Mouse (Mus musculus) G1E (cell line): ENCODE data around the gene Nudt8. TPM values are rescaled to one million over a fixed set of nuclear protein-coding genes. Genes with fewer than 3 reads are reported as not detected.
"Not testable (repeated sequence)": the region's sequence is repeated elsewhere in the genome, so short reads cannot be mapped to it uniquely, and the experiment has no call there.

Experiments
- ATAC-seq: 2 replicates; pipeline ENCODE4 v1.8.0; 2016; ENCODE audit warnings: mild to moderate bottlenecking; ENCODE audit not compliant: insufficient number of reproducible peaks, poor library complexity, low FRiP score, severe bottlenecking; ENCODE audit errors: extremely low read depth
- DNase-seq: peaks from one replicate; pipeline ENCODE4 v3.0.0; 2012; ENCODE audit warnings: low spot score
- H3K27me3 ChIP-seq: 2 replicates; pipeline ENCODE4 v1.6.1; 2012; ENCODE audit warnings: mild to moderate bottlenecking, low read length, inconsistent platforms; ENCODE audit not compliant: insufficient read depth
- H3K36me3 ChIP-seq: replicated peaks from 2 replicates; pipeline ENCODE3; 2012; ENCODE audit warnings: mild to moderate bottlenecking, inconsistent platforms
- H3K4me1 ChIP-seq: 2 replicates; pipeline ENCODE4 v1.6.1; 2012; ENCODE audit warnings: low read depth, low read length, inconsistent platforms, mixed read lengths; ENCODE audit not compliant: insufficient read depth
- H3K4me3 ChIP-seq: 2 replicates; pipeline ENCODE4 v1.5.1; 2012; ENCODE audit warnings: low read depth, mild to moderate bottlenecking, inconsistent platforms, low read length, moderate library complexity, mixed read lengths
- H3K9me3 ChIP-seq: replicated peaks from 2 replicates; pipeline ENCODE4 v1.6.1; 2012; ENCODE audit warnings: inconsistent platforms
- CTCF ChIP-seq: IDR thresholded peaks from 2 replicates; pipeline ENCODE4 v1.5.1; 2012; ENCODE audit warnings: low read depth, low read length, inconsistent platforms, mixed read lengths
- GATA1 ChIP-seq: IDR thresholded peaks from 2 replicates; pipeline ENCODE4 v1.6.1; 2012; ENCODE audit warnings: borderline replicate concordance, low read length, inconsistent platforms, mixed read lengths
- GATA2 ChIP-seq: IDR thresholded peaks from 2 replicates; pipeline ENCODE4 v1.6.1; 2012; ENCODE audit warnings: low read depth, low read length, inconsistent platforms, borderline replicate concordance
- POLR2AphosphoS5 ChIP-seq: IDR thresholded peaks from 2 replicates; pipeline ENCODE4 v1.6.1; 2012; ENCODE audit warnings: low read depth, low read length, inconsistent platforms; ENCODE audit not compliant: insufficient replicate concordance
- TAL1 ChIP-seq: conservative IDR thresholded peaks from 2 replicates; pipeline ENCODE4 v1.6.1; 2012; ENCODE audit warnings: low read depth, low read length, inconsistent platforms, mixed read lengths
- polyA plus RNA-seq: library from polyadenylated mRNA; stranded (reverse); fragments of >175 nt; gene quantifications from 2 replicates; pipeline ENCODE4 v1.2.3, GENCODE M21; 2012
- total RNA-seq, 2 experiments: library from RNA; stranded (forward) in 1 of 2; stranded (reverse) in 1 of 2; fragments of 200-1000 nt in 1 of 2; fragments of >200 nt in 1 of 2; fragmentation: Nextera tagmentation in 1 of 2; gene quantifications; 2 replicates each; pipeline ENCODE4 v1.2.3; 2014 to 2017

Gene Nudt8
- total and polyA plus RNA-seq, 3 experiments = 11.0 to 22.4 (median 11.7) TPM

GRCm38 (mm10) chr19:4045966-4046865, 45.8 kb downstream of the Nudt8 start, which contains the start of gene Gstp2:
Gstp2 (minus strand) TSS chr19:4046023.
- no peak for DNase-seq
- no peak for ATAC-seq

GRCm38 (mm10) chr19:4046866-4047254, 46.5 kb downstream of the Nudt8 start:
- Histone ChIP-seq H3K27me3 (peaks cover 7% of the 10 kb centered on the region), H3K4me1 (peaks cover 19% of the 10 kb centered on the region), H3K36me3 (no peaks in the 10 kb centered on the region), H3K9me3 (peaks cover 38% of the 10 kb centered on the region), H3K4me3 (no peak overlapping the region)
- no peak for ATAC-seq
- no peak for DNase-seq
- TF ChIP-seq TAL1 = no peak
- no peak for TF ChIP-seq GATA1
- no peak for TF ChIP-seq GATA2
- no peak for TF ChIP-seq POLR2AphosphoS5
- TF ChIP-seq CTCF = no peak

More at GRCm38 (mm10) chr19:4045966-4046865, 45.8 kb downstream of the Nudt8 start, which contains the start of gene Gstp2:
- H3K4me3 ChIP-seq = no peak within 1 kb of the TSS
- no peak for TF ChIP-seq POLR2AphosphoS5
- no peak for TF ChIP-seq TAL1
- no peak for TF ChIP-seq GATA2
- H3K27me3 ChIP-seq = peaks cover 9% of the 10 kb centered on the region
- H3K9me3 ChIP-seq = peaks cover 36% of the 10 kb centered on the region
- H3K4me1 ChIP-seq = peaks cover 19% of the 10 kb centered on the region
- no peaks in the 10 kb centered on the region for H3K36me3 ChIP-seq

GRCm38 (mm10) chr19:4047859-4048258, 47.5 kb downstream of the Nudt8 start:
- Histone ChIP-seq H3K4me3 (no peak overlapping the region), H3K27me3 (peaks cover 4% of the 10 kb centered on the region), H3K9me3 (peaks cover 31% of the 10 kb centered on the region), H3K36me3 (no peaks in the 10 kb centered on the region), H3K4me1 (peaks cover 19% of the 10 kb centered on the region)
- ATAC-seq (no peak), DNase-seq (peak; percentile 38)
- TF ChIP-seq POLR2AphosphoS5 (no peak), GATA2 (no peak), CTCF (no peak; the same call in 1 of the 2 replicates), TAL1 (no peak), GATA1 (no peak)

GRCm38 (mm10) chr19:4049069-4049468, 48.7 kb downstream of the Nudt8 start:
- not testable (repeated sequence) for H3K36me3 ChIP-seq, DNase-seq, H3K4me3 ChIP-seq, ATAC-seq, H3K27me3 ChIP-seq
- peaks cover 23% of the 10 kb centered on the region for H3K9me3 ChIP-seq
- peaks cover 12% of the 10 kb centered on the region; the same call in 1 of the 2 replicates for H3K4me1 ChIP-seq

GRCm38 (mm10) chr19:4051016-4051415, 50.6 kb downstream of the Nudt8 start:
- H3K4me3 ChIP-seq = no peak overlapping the region
- H3K36me3 ChIP-seq = peaks cover 2% of the 10 kb centered on the region
- H3K9me3 ChIP-seq = peaks cover 8% of the 10 kb centered on the region
- DNase-seq (no peak), ATAC-seq (no peak)
- TF ChIP-seq GATA2 (no peak), TAL1 (no peak), GATA1 (no peak), POLR2AphosphoS5 (no peak), CTCF (no peak)
- peaks cover 7% of the 10 kb centered on the region for H3K27me3 ChIP-seq
- H3K4me1 ChIP-seq = peaks cover 7% of the 10 kb centered on the region; the same call in 1 of the 2 replicates

Other genes starting within 250 kb of the Nudt8 start
Only the 20 nearest of the 32 such genes appear.
- gene Tcirg1, start 93.4 kb upstream of the Nudt8 start, total RNA-seq (2014; fragmentation: Nextera tagmentation) = 30.7 and 37.5 TPM in 2 replicates
- gene Tcirg1, start 93.4 kb upstream of the Nudt8 start, total RNA-seq (2017) = 37.0 and 48.5 TPM in 2 replicates
- gene Tcirg1, start 93.4 kb upstream of the Nudt8 start, polyA plus RNA-seq = 36.5 and 43.9 TPM in 2 replicates
- gene Ndufs8, start 87.8 kb upstream of the Nudt8 start, total RNA-seq (2014; fragmentation: Nextera tagmentation) = 200 and 270 TPM in 2 replicates
- gene Ndufs8, start 87.8 kb upstream of the Nudt8 start, total RNA-seq (2017) = 89.6 and 99.1 TPM in 2 replicates
- gene Ndufs8, start 87.8 kb upstream of the Nudt8 start, polyA plus RNA-seq = 45.0 and 128 TPM in 2 replicates
- not detected in 2 replicates for gene Aldh3b1, start 70.8 kb upstream of the Nudt8 start, total RNA-seq (2014; fragmentation: Nextera tagmentation)
- gene Aldh3b1, start 70.8 kb upstream of the Nudt8 start, total RNA-seq (2017) = 0.12 TPM in 1 of 2 replicates, not detected in the other
- not detected in 2 replicates for gene Aldh3b1, start 70.8 kb upstream of the Nudt8 start, polyA plus RNA-seq
- gene Unc93b1, start 65.4 kb upstream of the Nudt8 start, total RNA-seq (2014; fragmentation: Nextera tagmentation) = 0.53 TPM in 1 of 2 replicates, not detected in the other
- gene Unc93b1, start 65.4 kb upstream of the Nudt8 start, total RNA-seq (2017) = 0.22 TPM in 1 of 2 replicates, not detected in the other
- gene Unc93b1, start 65.4 kb upstream of the Nudt8 start, polyA plus RNA-seq = 0.16 and 0.24 TPM in 2 replicates
- gene Aldh3b3, start 41.9 kb upstream of the Nudt8 start, total RNA-seq (2014; fragmentation: Nextera tagmentation) = not detected in 2 replicates
- 0.06 and 0.11 TPM in 2 replicates for gene Aldh3b3, start 41.9 kb upstream of the Nudt8 start, total RNA-seq (2017)
- not detected in 2 replicates for gene Aldh3b3, start 41.9 kb upstream of the Nudt8 start, polyA plus RNA-seq
- gene Aldh3b2, start 28.3 kb upstream of the Nudt8 start, total RNA-seq (2014; fragmentation: Nextera tagmentation) = not detected in 2 replicates
- gene Aldh3b2, start 28.3 kb upstream of the Nudt8 start, total RNA-seq (2017) = 0.06 and 0.11 TPM in 2 replicates
- gene Aldh3b2, start 28.3 kb upstream of the Nudt8 start, polyA plus RNA-seq = not detected in 2 replicates
- gene Acy3, start 14.0 kb upstream of the Nudt8 start, total RNA-seq (2014; fragmentation: Nextera tagmentation) = 7.4 and 10.2 TPM in 2 replicates
- gene Acy3, start 14.0 kb upstream of the Nudt8 start, total RNA-seq (2017) = 0.55 and 0.70 TPM in 2 replicates
- gene Acy3, start 14.0 kb upstream of the Nudt8 start, polyA plus RNA-seq = 3.8 TPM in 2 replicates
- not detected in 2 replicates for gene Tbx10, start 7.8 kb upstream of the Nudt8 start, total RNA-seq (2014; fragmentation: Nextera tagmentation)
- 0.06 TPM in 1 of 2 replicates, not detected in the other for gene Tbx10, start 7.8 kb upstream of the Nudt8 start, total RNA-seq (2017)
- not detected in 2 replicates for gene Tbx10, start 7.8 kb upstream of the Nudt8 start, polyA plus RNA-seq
- gene Gm49405, start within 50 bp of the Nudt8 start, total RNA-seq (2014; fragmentation: Nextera tagmentation) = 1.9 and 3.2 TPM in 2 replicates
- gene Gm49405, start within 50 bp of the Nudt8 start, total RNA-seq (2017) = 1.2 and 1.7 TPM in 2 replicates
- 3.7 and 4.7 TPM in 2 replicates for gene Gm49405, start within 50 bp of the Nudt8 start, polyA plus RNA-seq
- 4.7 and 5.4 TPM in 2 replicates for gene Doc2g, start 2.7 kb downstream of the Nudt8 start, total RNA-seq (2014; fragmentation: Nextera tagmentation)
- 1.9 and 3.3 TPM in 2 replicates for gene Doc2g, start 2.7 kb downstream of the Nudt8 start, total RNA-seq (2017)
- 10.0 and 10.1 TPM in 2 replicates for gene Doc2g, start 2.7 kb downstream of the Nudt8 start, polyA plus RNA-seq
- gene Ndufv1, start 12.2 kb downstream of the Nudt8 start, total RNA-seq (2014; fragmentation: Nextera tagmentation) = 84.1 and 109 TPM in 2 replicates
- gene Ndufv1, start 12.2 kb downstream of the Nudt8 start, total RNA-seq (2017) = 181 and 191 TPM in 2 replicates
- 338 and 348 TPM in 2 replicates for gene Ndufv1, start 12.2 kb downstream of the Nudt8 start, polyA plus RNA-seq
- gene Gstp1, start 37.4 kb downstream of the Nudt8 start, total RNA-seq (2014; fragmentation: Nextera tagmentation) = 48.7 and 86.5 TPM in 2 replicates
- gene Gstp1, start 37.4 kb downstream of the Nudt8 start, total RNA-seq (2017) = 36.8 and 46.2 TPM in 2 replicates
- gene Gstp1, start 37.4 kb downstream of the Nudt8 start, polyA plus RNA-seq = 38.7 and 64.2 TPM in 2 replicates
- 29.9 TPM in 1 of 2 replicates, not detected in the other for gene Gstp2, start 45.4 kb downstream of the Nudt8 start, total RNA-seq (2014; fragmentation: Nextera tagmentation)
- not detected in 2 replicates for gene Gstp2, start 45.4 kb downstream of the Nudt8 start, total RNA-seq (2017)
- 0.28 TPM in 1 of 2 replicates, not detected in the other for gene Gstp2, start 45.4 kb downstream of the Nudt8 start, polyA plus RNA-seq
- gene Gstp3, start 59.0 kb downstream of the Nudt8 start, total RNA-seq (2014; fragmentation: Nextera tagmentation) = 38.1 and 40.8 TPM in 2 replicates
- gene Gstp3, start 59.0 kb downstream of the Nudt8 start, total RNA-seq (2017) = 21.0 and 24.6 TPM in 2 replicates
- 5.6 and 9.3 TPM in 2 replicates for gene Gstp3, start 59.0 kb downstream of the Nudt8 start, polyA plus RNA-seq
- not detected in 2 replicates for gene Cabp2, start 81.0 kb downstream of the Nudt8 start, total RNA-seq (2014; fragmentation: Nextera tagmentation)
- gene Cabp2, start 81.0 kb downstream of the Nudt8 start, total RNA-seq (2017) = not detected in 2 replicates
- not detected in 2 replicates for gene Cabp2, start 81.0 kb downstream of the Nudt8 start, polyA plus RNA-seq
- gene Cdk2ap2, start 96.6 kb downstream of the Nudt8 start, total RNA-seq (2014; fragmentation: Nextera tagmentation) = 36.6 and 40.9 TPM in 2 replicates
- gene Cdk2ap2, start 96.6 kb downstream of the Nudt8 start, total RNA-seq (2017) = 25.4 and 30.7 TPM in 2 replicates
- 59.9 and 60.2 TPM in 2 replicates for gene Cdk2ap2, start 96.6 kb downstream of the Nudt8 start, polyA plus RNA-seq
- 22.2 and 29.9 TPM in 2 replicates for gene Pitpnm1, start 99.4 kb downstream of the Nudt8 start, total RNA-seq (2014; fragmentation: Nextera tagmentation)
- gene Pitpnm1, start 99.4 kb downstream of the Nudt8 start, total RNA-seq (2017) = 12.9 and 17.8 TPM in 2 replicates
- gene Pitpnm1, start 99.4 kb downstream of the Nudt8 start, polyA plus RNA-seq = 48.7 and 61.2 TPM in 2 replicates
- gene Aip, start 125.3 kb downstream of the Nudt8 start, total RNA-seq (2014; fragmentation: Nextera tagmentation) = 36.8 and 39.9 TPM in 2 replicates
- 22.3 and 23.9 TPM in 2 replicates for gene Aip, start 125.3 kb downstream of the Nudt8 start, total RNA-seq (2017)
- 86.6 and 92.9 TPM in 2 replicates for gene Aip, start 125.3 kb downstream of the Nudt8 start, polyA plus RNA-seq
- not detected in 2 replicates for gene Gpr152, start 139.2 kb downstream of the Nudt8 start, total RNA-seq (2014; fragmentation: Nextera tagmentation)
- gene Gpr152, start 139.2 kb downstream of the Nudt8 start, total RNA-seq (2017) = 0.11 TPM in 1 of 2 replicates, not detected in the other
- not detected in 2 replicates for gene Gpr152, start 139.2 kb downstream of the Nudt8 start, polyA plus RNA-seq
- gene Cabp4, start 143.5 kb downstream of the Nudt8 start, total RNA-seq (2014; fragmentation: Nextera tagmentation) = 0.75 TPM in 1 of 2 replicates, not detected in the other
- 0.11 TPM in 1 of 2 replicates, not detected in the other for gene Cabp4, start 143.5 kb downstream of the Nudt8 start, total RNA-seq (2017)
- 0.03 TPM in 1 of 2 replicates, not detected in the other for gene Cabp4, start 143.5 kb downstream of the Nudt8 start, polyA plus RNA-seq